Mouse (Mus musculus) bone marrow, adult 2 months (tissue): ENCODE measurements around the gene Cxcr2. TPM values are rescaled to one million over a fixed set of nuclear protein-coding genes. Genes with fewer than 3 reads are reported as not detected.

Source experiments
- H3K27ac ChIP-seq: fragments of 200-500 bp; 2 replicates; pipeline ENCODE4 v1.5.1; 2012; ENCODE audit warnings: low read depth, mild to moderate bottlenecking, control low read depth, inconsistent platforms, low read length; ENCODE audit not compliant: control insufficient read depth, poor library complexity, insufficient read depth
- H3K4me1 ChIP-seq: fragments of 200-500 bp; 2 replicates; pipeline ENCODE4 v1.6.1; 2011; ENCODE audit warnings: low read length; ENCODE audit not compliant: control insufficient read depth, insufficient read depth
- H3K4me3 ChIP-seq: fragments of 200-500 bp; replicated peaks from 2 replicates; pipeline ENCODE3; 2011; ENCODE audit warnings: mild to moderate bottlenecking, low read depth, low read length, control low read depth; ENCODE audit not compliant: control insufficient read depth
- CTCF ChIP-seq: fragments of 200-500 bp; IDR thresholded peaks from 2 replicates; pipeline ENCODE4 v1.5.1; 2011; ENCODE audit warnings: low read length, control low read depth; ENCODE audit not compliant: control insufficient read depth, insufficient read depth
- POLR2A ChIP-seq: fragments of 200-500 bp; IDR thresholded peaks from 2 replicates; pipeline ENCODE4 v1.6.1; 2011; ENCODE audit warnings: low read depth, mild to moderate bottlenecking, control low read depth, low read length, borderline replicate concordance; ENCODE audit not compliant: control insufficient read depth
- WGBS: fragments of 180-500 bp; shearing (Covaris S2); methylation state at CpG from one replicate; pipeline ENCODE4 v1.1.7; 2018; 5-methylcytosine and 5-hydroxymethylcytosine counted together
- polyA plus RNA-seq: library from polyadenylated mRNA; stranded (reverse); fragments of >200 nt; gene quantifications from 2 replicates; pipeline ENCODE4 v1.2.4, GENCODE M21; 2011; ENCODE audit warnings: low replicate concordance; ENCODE audit not compliant: missing spikeins, insufficient read depth, insufficient read length

Gene Cxcr2
- polyA plus RNA-seq, 1 experiment = 26.1 TPM

DNA sequence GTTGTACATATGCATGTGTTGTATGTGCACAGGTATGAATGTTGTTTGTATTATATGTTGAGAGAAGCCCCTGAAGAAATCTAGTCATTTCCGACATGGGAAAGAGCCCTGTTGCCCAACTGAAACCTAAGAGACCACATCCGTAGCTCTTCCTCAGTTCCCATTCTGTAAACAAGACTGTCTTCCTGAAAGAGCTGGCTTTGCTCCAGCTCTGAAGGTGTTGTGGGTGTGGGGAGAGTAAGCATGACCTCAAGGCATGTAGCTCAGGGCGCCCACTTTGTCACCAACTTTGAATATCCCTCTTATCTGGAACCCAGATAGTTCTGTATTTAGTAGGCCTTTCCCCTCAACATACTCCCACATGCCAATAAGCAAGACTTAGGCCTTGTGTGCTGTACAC, 24.8 kb downstream of the Cxcr2 start:
- Histone ChIP-seq H3K27ac (peak overlapping the region; percentile 70; the same call in 1 of the 2 replicates), H3K4me1 (peaks cover 9% of the 10 kb centered on the region), H3K4me3 (no peak overlapping the region)
- 9% methylated on average over 3 of the region's 3 CpGs for WGBS
- TF ChIP-seq POLR2A = no peak
- TF ChIP-seq CTCF = no peak

DNA sequence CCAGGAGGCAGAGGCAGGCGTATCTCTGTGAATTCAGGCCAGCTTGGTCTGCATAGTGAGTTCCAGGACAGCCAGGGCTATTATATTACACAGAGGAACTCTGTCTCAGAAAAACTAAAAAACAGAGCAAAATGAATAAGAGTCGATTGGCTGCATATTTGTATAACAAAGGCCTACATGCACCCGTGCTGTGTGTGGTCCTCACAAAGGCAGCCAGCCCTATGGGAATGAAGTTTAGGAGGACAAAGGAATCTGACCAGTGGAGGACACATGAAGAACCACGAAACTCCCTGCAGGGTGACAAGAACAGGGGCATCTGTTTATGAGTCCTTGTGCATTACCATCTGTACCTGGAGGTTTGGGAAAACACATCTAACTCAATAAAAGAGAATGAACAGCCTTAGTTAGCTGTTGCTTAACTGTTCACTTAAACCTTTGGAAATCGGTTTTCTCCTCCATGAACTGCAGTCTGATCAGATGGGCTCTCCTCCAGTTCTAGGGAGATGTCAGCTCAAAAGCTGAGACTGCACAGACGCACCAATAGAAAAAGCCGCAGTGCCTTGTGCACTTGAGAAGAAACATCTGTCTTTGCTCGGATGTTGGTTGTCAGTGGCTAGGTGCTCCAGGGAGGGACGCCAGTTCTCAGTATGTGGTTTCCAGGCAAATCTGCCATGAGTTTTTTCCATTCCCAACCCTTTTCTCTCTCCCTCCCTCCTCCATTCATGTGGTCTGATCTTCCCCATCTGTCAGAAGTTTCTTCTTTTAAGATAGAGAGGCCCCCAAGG, 26.0 kb downstream of the Cxcr2 start:
- Histone ChIP-seq H3K27ac (peak overlapping the region; percentile 73; the same call in 1 of the 2 replicates), H3K4me3 (no peak overlapping the region), H3K4me1 (peaks cover 9% of the 10 kb centered on the region)
- 42% methylated on average over 9 of the region's 9 CpGs for WGBS
- no peak for TF ChIP-seq POLR2A
- no peak for TF ChIP-seq CTCF

- 35% methylated on average over 2 of the region's 2 CpGs for WGBS
- H3K4me3 ChIP-seq = no peak overlapping the region
- H3K4me1 ChIP-seq = peaks cover 9% of the 10 kb centered on the region
- H3K27ac ChIP-seq = peak overlapping the region; percentile 67
- TF ChIP-seq POLR2A (no peak), CTCF (no peak)
Measured at GRCm38 (mm10) chr1:74181462-74181861, 27.7 kb downstream of the Cxcr2 start.

- WGBS = 50% methylated on average over 2 of the region's 2 CpGs
Measured at GRCm38 (mm10) chr1:74183006-74183405, 29.2 kb downstream of the Cxcr2 start.

GRCm38 (mm10) chr1:74190471-74190870, 36.7 kb downstream of the Cxcr2 start:
- Histone ChIP-seq H3K4me3 (no peak overlapping the region), H3K27ac (no peak overlapping the region), H3K4me1 (no peaks in the 10 kb centered on the region)
- TF ChIP-seq CTCF = no peak
- WGBS = 83% methylated on average over 7 of the region's 7 CpGs

More at GRCm38 (mm10) chr1:74183006-74183405, 29.2 kb downstream of the Cxcr2 start:
- TF ChIP-seq CTCF = peak; percentile 20; the same call in 1 of the 2 replicates
- no peak for TF ChIP-seq POLR2A
- no peak overlapping the region for H3K4me3 ChIP-seq
- peaks cover 9% of the 10 kb centered on the region for H3K4me1 ChIP-seq
- H3K27ac ChIP-seq = no peak overlapping the region

GRCm38 (mm10) chr1:74192711-74193110, 38.9 kb downstream of the Cxcr2 start:
- peaks cover under 1% of the 10 kb centered on the region; the same call in 1 of the 2 replicates for H3K4me1 ChIP-seq
- H3K27ac ChIP-seq = no peak overlapping the region
- 80% methylated on average over 2 of the region's 2 CpGs for WGBS
- no peak overlapping the region for H3K4me3 ChIP-seq
- TF ChIP-seq POLR2A (no peak), CTCF (no peak)

- no peak for TF ChIP-seq CTCF
- TF ChIP-seq POLR2A = no peak
- H3K4me3 ChIP-seq = no peak within 1 kb of the TSS
- peaks cover 1% of the 10 kb centered on the region; the same call in 1 of the 2 replicates for H3K4me1 ChIP-seq
- WGBS = 48% methylated on average over 8 of the region's 8 CpGs
- no peak within 1 kb of the TSS for H3K27ac ChIP-seq
Measured at GRCm38 (mm10) chr1:74194445-74194844, 40.7 kb downstream of the Cxcr2 start, which contains the start of gene Cxcr1. TSS of gene Cxcr1 (minus strand) at chr1:74194631.

DNA sequence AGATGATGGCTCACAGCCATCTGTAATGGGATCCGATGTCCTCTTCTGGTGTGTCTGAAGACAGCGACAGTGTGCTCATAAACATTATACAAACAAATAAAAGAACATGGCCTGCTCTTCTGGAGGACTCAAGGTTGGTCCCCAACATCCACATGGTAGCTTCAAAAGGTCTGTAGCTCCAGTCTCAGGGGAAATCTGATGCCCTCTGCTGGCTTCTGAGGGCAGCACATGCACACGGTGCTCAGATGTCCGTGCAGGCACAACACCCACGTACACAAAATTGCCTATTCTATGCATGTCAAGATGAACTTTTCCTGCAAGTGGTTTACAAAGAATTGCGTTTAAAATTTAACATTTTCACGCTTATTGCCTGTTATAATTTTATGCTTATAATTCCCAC, 42.2 kb downstream of the Cxcr2 start:
- Histone ChIP-seq H3K4me1 (peaks cover 1% of the 10 kb centered on the region; the same call in 1 of the 2 replicates), H3K4me3 (no peak overlapping the region), H3K27ac (no peak overlapping the region)
- TF ChIP-seq POLR2A = no peak
- TF ChIP-seq CTCF = peak; percentile 90
- WGBS = 32% methylated on average over 7 of the region's 7 CpGs
